Mouse (Mus musculus): ENCODE measurements around the gene Snx15. TPM values are rescaled to one million over a fixed set of nuclear protein-coding genes. Genes with fewer than 3 reads are reported as not detected.
A peak's percentile ranks its signal among the peaks of the same experiment; 100 is the strongest.

Snx15 gene
- total RNA-seq, 2 experiments from 2014 or later = 43.7 to 43.8 TPM

GRCm38 (mm10) chr19:6124898-6125297, 3.2 kb downstream of the Snx15 start:
- DNase-seq (ENCODE audit: low spot score in 2 of 2) = no peak
- intact Hi-C loops (cut with DNase I) = loop anchor here (5.0 kb wide), 1 partner anchor 117 kb away; the partner anchor contains the start of gene Atg2a

DNA sequence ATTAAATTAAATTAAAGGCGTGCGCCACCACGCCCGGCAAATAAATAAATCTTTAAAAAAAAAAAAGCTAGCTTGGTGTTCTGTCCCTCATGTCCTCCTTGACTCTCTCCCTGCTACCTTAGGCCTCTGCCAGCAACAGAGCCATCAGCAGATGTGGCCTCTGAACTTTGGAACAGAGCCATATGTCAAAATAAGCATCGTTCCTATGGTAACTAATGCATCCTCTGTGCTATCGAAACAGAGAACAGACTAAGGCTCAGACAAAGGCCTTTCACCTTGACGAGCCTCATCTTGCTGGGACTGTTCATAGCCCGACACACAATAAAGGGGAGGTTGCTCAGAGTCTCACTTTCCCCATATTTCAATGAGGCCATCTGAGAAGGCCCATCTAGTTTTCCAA, 4.8 kb downstream of the Snx15 start:
- intact Hi-C loops (cut with DNase I) = no loop called here
- DNase-seq (ENCODE audit: low spot score in 2 of 2) = no peak

- intact Hi-C loops (cut with DNase I) = no loop called here
- no peak for DNase-seq (ENCODE audit: low spot score in 2 of 2)
Observed at GRCm38 (mm10) chr19:6121761-6122160, 6.3 kb downstream of the Snx15 start.

DNA sequence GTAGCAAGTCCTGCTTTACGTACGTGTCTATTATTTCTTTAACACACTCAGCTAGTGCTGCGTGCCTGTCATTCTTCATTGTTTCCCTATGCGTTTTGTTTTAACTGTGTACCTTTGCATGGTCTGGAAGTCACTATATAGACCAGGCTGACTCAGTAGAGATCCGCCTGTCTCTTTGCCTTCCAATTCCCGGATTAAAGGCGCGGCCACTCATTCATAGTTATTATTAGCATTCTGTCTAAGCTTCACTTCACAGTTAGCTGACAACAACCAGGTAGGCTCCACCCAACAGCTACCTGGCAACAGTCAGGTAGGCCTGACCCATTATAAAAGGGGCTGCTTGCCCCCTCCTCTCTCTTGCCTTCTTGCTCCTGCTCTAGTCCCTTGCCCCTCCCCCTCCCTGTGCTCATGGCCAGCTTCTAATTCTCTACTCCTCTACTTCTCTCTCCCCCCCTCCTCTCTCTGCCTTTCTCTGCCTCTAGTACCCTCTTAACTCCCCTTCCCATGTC, 9.4 kb downstream of the Snx15 start:
- no peak for DNase-seq (ENCODE audit: low spot score in 2 of 2)
- intact Hi-C loops (cut with DNase I) = loop anchor here (5.0 kb wide), 1 partner anchor 41 kb away; the partner anchor contains the start of gene Vps51

DNA sequence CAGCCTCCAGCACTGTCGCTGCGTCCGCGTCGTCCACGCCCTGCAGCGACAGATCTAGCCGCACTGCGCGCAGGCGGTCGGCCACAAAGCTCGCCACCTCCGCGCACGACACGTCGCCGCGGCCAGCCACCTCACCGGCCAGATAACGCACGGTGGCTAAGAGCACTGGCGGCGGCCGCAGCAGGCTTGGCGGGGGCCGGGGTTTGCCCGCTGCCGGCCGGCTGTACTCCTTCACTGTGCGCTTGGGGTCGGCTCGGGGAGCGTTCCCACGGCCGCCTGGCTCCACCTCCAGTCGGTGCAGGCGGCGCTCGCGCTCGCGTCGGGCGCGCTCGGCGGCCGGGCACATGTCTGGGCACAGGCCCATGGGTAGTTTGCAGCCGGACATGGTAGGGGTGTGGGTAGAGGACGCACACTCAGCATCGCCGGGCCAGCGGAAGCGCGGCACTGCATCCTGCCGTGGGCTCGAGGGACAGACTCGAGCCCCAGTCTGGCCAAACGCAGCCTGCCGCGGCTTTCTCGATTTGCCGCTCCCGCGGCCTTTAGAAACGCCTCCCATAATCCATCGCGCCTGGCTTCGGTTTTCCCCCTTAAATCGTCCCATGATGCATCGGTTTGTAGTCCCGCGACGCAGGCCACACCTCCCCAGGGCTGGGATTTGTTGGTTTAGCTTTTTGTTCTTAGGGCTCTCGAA, 10.0 kb downstream of the Snx15 start, which contains the start of gene Sac3d1:
Gene Sac3d1, minus strand, starts transcription at position 665 of the 691 bp plus-strand sequence.
- intact Hi-C loops (cut with DNase I) = loop anchor here (5.0 kb wide), 1 partner anchor 41 kb away; the partner anchor contains the start of gene Vps51
- DNase-seq (ENCODE audit: low spot score in 2 of 2) = peak; percentile 91 to 92

GRCm38 (mm10) chr19:6117346-6117985, 10.6 kb downstream of the Snx15 start:
- intact Hi-C loops (cut with DNase I) = loop anchor here (5.0 kb wide), 1 partner anchor 40 kb away; the partner anchor contains the start of gene Vps51
- DNase-seq (ENCODE audit: low spot score in 2 of 2) = no peak

- peak in 1 of 2 experiments; percentile 22 for DNase-seq (ENCODE audit: low spot score in 2 of 2)
Observed at GRCm38 (mm10) chr19:6116113-6116850, 11.8 kb downstream of the Snx15 start.

GRCm38 (mm10) chr19:6113116-6113515, 15.0 kb downstream of the Snx15 start:
- intact Hi-C loops (cut with DNase I) = no loop called here
- DNase-seq (ENCODE audit: low spot score in 2 of 2) = no peak

More at GRCm38 (mm10) chr19:6116113-6116850, 11.8 kb downstream of the Snx15 start:
- intact Hi-C loops (cut with DNase I) = loop anchor here (5.0 kb wide), 1 partner anchor 39 kb away; the partner anchor contains the start of gene Vps51

- no peak for DNase-seq (ENCODE audit: low spot score in 2 of 2)
- intact Hi-C loops (cut with DNase I) = no loop called here
Observed at GRCm38 (mm10) chr19:6105586-6105985, 22.5 kb downstream of the Snx15 start, which contains the start of gene Naaladl1. Gene Naaladl1 (plus strand): TSS chr19:6105782.

DNA sequence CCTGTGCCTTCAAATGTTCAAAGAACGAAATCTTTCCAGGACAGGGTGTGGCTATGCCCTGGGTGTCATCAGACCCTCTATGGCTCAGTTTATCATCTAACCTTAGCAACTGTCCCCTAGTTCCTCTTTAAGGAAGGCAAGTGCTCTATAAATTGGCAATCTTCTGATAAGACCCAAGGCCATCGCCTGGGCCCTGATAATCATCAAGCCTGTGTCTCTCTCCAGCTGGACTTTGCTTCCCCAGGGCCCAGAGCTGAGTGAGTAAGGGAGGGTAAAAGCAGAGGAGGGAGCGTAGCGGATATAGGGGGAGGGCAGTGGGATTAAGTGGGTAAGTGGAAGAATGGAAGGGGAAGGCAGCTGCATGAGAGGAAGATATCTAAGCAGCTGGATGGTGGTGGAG, 23.6 kb downstream of the Snx15 start:
- intact Hi-C loops (cut with DNase I) = no loop called here
- no peak for DNase-seq (ENCODE audit: low spot score in 2 of 2)

GRCm38 (mm10) chr19:6102169-6102853, 25.8 kb downstream of the Snx15 start:
- DNase-seq (ENCODE audit: low spot score in 2 of 2) = no peak
- intact Hi-C loops (cut with DNase I) = no loop called here

- intact Hi-C loops (cut with DNase I) = no loop called here
Observed at GRCm38 (mm10) chr19:6101186-6101585, 26.9 kb downstream of the Snx15 start.

DNA sequence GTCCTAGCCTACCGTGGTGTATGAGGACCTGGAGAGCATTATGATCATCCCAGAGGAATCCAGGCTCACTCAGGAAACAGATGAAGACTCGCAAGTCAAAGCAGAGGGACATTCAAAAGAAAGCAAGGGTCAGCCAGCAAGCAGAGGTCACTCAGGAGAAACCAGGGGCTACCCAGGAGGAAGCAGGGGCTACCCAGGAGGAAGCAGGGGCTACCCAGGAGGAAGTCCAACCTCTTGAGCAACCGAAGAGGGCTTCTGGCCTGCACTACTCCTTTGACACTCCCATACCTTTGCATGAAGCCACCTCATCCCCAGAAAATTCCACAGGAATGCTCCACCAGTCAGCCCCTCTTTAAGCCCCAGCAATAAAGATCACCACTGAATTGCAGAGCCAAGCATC, 30.3 kb downstream of the Snx15 start:
- no peak for DNase-seq (ENCODE audit: low spot score in 2 of 2)
- intact Hi-C loops (cut with DNase I) = no loop called here

More at GRCm38 (mm10) chr19:6101186-6101585, 26.9 kb downstream of the Snx15 start:
- no peak for DNase-seq (ENCODE audit: low spot score in 2 of 2)

GRCm38 (mm10) chr19:6094119-6094518, 34.0 kb downstream of the Snx15 start, which contains the start of gene AC131692.1:
Gene AC131692.1 (plus strand): TSS chr19:6094419.
- intact Hi-C loops (cut with DNase I) = no loop called here
- no peak for DNase-seq (ENCODE audit: low spot score in 2 of 2)

GRCm38 (mm10) chr19:6088841-6089240, 39.3 kb downstream of the Snx15 start:
- DNase-seq (ENCODE audit: low spot score in 2 of 2) = no peak
- intact Hi-C loops (cut with DNase I) = no loop called here

GRCm38 (mm10) chr19:6085417-6085879, 42.7 kb downstream of the Snx15 start:
- intact Hi-C loops (cut with DNase I) = loop anchor here (2.0 kb wide), 1 partner anchor 29 kb away; the partner anchor contains the start of genes Fau and Mrpl49

GRCm38 (mm10) chr19:6084478-6085248, 43.4 kb downstream of the Snx15 start, which contains the start of the genes Zfpl1 and Cdca5:
Gene Zfpl1 (minus strand): TSS chr19:6084956.
Gene Cdca5 (plus strand): TSS chr19:6084983.
- intact Hi-C loops (cut with DNase I) = loop anchor here (1.0 to 2.0 kb wide), 2 partner anchors 28 to 38 kb away; partner anchors contain the start of genes Fau, Mrpl49 and Syvn1

More at GRCm38 (mm10) chr19:6085417-6085879, 42.7 kb downstream of the Snx15 start:
- DNase-seq (ENCODE audit: low spot score in 2 of 2) = no peak

GRCm38 (mm10) chr19:6082156-6082555, 45.9 kb downstream of the Snx15 start, which contains the start of gene Gm28374:
Gene Gm28374 (minus strand): TSS chr19:6082256.
- intact Hi-C loops (cut with DNase I) = no loop called here
- no peak for DNase-seq (ENCODE audit: low spot score in 2 of 2)

More at GRCm38 (mm10) chr19:6084478-6085248, 43.4 kb downstream of the Snx15 start, which contains the start of the genes Zfpl1 and Cdca5:
- DNase-seq (ENCODE audit: low spot score in 2 of 2) = peak; percentile 95 to 97

Data from left cerebral cortex, postnatal 36 days (tissue).